Mouse (Mus musculus) forelimb bud, embryonic 11.5 days (tissue): ENCODE results near the gene Hagh.

Experiments
- DNase-seq: peaks from one replicate; pipeline ENCODE4 v3.0.0-alpha.2; 2012; ENCODE audit warnings: low read depth, low spot score

The Hagh gene

DNA sequence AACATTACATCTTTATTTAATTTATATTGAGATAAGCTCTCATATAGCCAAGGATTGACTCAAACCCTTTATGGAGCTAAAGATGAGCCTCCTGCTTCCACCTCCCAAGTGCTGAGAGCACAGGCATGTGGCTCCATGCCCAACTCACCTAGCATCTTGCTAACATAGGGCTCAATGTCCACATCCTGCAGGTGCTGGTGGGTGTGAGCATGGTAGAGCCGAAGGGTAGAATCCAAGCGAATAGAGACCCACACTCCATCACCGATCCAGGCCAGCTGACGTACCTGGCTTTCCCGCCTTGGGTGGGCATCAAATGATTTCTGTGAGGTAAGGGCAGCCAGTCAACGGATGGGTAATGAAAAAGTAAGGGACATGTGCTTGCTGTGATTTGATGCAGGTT is 60.1 kb downstream of the Hagh start:
- DNase-seq, result no peak

DNA sequence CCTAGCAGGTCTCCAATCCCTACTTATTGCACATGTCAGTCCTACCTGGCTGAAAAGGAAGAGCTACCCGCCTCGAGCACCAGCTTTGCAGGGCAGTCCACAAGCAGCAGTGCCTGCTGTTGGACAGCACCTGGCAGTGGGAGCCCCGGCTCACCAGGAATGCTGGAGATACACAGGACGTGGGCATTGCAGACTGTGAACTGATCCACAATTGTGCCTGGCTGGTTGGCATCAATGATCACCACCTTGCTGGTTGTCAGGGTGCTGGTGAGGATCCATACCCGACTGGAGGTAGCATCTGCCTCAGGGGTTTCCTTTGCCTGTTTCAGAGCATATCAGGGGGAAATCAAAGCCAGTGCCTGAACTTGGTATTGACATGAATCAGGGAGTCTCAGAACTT is 62.2 kb downstream of the Hagh start:
- no peak for DNase-seq

DNA sequence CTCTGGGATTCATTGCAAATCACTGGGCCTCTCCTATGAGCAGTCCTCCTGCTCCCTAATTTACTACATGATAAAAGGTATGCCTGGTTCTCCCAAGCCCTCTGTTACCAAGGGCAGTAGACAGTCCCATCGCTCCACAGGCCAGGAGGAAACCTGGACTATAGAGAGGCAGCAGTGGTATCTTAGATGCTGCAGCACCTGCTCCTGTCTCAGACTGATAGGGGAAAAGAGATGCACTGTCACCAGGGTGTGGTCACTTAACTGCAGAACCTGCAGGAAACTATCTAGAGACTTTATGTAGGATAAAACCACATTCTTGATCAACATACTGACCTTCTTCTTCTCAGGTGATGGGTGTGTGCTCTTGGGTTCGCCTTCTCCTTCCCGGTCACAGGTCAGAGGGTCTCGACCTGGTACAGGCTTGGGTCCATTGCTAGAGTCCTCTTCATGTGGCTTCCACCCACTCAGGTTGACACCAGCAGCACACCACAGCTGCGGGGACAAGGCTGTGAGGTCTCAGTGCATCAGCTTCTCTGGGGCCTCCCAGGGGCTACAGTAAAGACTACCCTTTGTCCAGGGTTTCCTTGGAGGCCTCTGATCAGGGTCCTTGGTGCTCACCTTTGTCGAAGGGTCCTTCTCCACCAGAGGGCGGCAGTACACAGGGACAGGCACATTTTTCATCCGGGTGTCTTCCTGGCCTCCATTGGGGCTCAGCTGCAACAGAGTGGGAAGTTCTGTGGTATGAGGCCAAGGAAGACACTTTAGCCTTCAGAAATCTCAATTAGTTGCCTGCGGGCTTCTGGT is 62.9 kb downstream of the Hagh start:
- DNase-seq, result no peak

DNA sequence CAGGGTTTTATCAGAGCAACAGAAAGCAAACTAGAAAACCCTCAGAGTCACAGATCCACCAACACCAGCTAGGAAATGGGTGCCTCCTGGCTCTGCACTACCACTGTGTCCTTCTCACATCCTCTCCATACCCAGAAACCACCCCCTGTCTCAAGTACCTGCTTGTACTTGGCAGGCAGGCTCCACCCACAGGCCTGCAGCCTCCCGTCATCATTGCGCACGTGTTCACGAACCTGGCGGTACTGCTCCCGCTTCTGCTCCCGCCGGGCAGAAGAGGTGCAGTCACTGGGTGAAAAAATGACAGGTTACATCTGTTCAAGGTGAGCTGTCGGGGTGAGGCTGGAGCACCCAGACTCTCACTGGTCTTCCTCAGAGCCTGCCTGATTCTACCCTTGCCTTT is 63.8 kb downstream of the Hagh start:
- DNase-seq, result no peak

DNA sequence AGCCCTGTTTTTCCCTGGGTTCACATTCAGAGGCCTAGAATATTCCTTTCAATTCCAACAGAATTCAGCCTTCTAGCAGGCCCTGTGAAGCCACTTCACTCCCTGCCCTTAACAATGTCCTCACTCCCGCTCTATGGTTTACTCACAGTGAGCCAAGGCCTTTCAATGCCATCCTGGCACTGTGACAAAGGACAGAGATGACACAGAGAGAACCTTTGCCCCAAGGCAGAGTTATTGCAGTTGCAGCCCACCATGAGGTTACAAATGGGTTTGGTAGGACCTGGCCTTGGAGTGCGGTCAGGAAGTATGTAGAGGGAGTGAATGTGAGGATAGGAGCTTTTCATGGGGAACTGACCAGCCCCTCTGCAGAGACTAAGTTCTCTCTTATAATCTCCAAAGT is 67.6 kb downstream of the Hagh start:
- DNase-seq, result no peak

DNA sequence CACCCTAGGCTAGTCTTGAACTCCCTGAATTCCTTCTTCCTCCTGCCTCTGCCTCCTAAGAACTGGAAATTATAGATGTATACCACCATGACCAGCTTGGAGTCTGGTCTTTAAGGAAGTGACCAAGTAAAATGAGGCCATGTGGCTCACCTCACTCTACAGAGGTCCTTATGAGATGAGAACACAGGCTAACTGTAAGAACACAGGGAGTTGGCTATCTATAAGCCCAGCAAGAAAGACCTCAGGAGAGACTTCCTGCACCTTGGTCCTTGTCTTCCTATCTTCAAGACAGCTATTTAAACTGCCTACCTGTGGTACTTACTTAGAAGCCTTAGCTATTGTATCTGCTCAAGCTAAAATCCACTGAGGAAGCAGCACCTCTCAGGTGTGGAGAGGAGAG is 74.0 kb downstream of the Hagh start:
- no peak for DNase-seq
